Mouse (Mus musculus) cortical plate, adult 2 months (tissue): Measurements from ENCODE around the gene Adam23.

ENCODE experiments used
- CTCF ChIP-seq: fragments of 200-500 bp; IDR thresholded peaks from 2 replicates; pipeline ENCODE4 v1.5.1; 2011; ENCODE audit warnings: mild to moderate bottlenecking, control low read depth, low read length; ENCODE audit not compliant: insufficient read depth; ENCODE audit errors: extremely low read depth
- POLR2A ChIP-seq: fragments of 200-500 bp; IDR thresholded peaks from 2 replicates; pipeline ENCODE4 v1.6.1; 2011; ENCODE audit warnings: mild to moderate bottlenecking, low read length, control low read depth; ENCODE audit not compliant: insufficient read depth; ENCODE audit errors: extremely low read depth

DNA sequence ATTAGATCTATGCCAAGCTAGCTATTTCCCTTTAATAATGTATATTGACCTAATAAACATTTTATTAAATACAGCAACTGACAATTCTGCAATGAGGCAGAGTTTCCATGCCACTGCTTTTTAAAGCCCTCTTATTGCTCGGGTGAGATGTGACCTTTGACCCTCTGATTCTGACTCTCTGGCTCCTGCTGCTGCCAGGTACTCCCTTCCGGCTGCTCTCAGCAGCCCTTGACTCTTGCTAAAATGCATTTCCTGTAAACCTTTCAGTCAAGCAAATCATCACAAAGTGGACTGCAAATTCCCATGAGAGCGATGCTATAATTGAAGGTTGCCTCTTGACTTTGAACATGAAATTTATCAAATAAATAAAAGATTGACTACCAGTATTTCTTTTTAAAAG is 13.8 kb upstream of the Adam23 start:
- TF ChIP-seq CTCF (no peak), POLR2A (no peak)
